Mouse (Mus musculus) lung, adult 2 months (tissue): ENCODE measurements around the gene Trim71.

Experiments
- CTCF ChIP-seq: fragments of 200-500 bp; IDR thresholded peaks from 2 replicates; pipeline ENCODE4 v1.5.1; 2011; ENCODE audit warnings: mild to moderate bottlenecking, low read length, control low read depth; ENCODE audit not compliant: insufficient read depth
- POLR2A ChIP-seq: fragments of 200-500 bp; IDR thresholded peaks from 2 replicates; pipeline ENCODE4 v1.6.1; 2011; ENCODE audit warnings: low read depth, mild to moderate bottlenecking, control low read depth, low read length, borderline replicate concordance; ENCODE audit errors: extremely low read depth

DNA sequence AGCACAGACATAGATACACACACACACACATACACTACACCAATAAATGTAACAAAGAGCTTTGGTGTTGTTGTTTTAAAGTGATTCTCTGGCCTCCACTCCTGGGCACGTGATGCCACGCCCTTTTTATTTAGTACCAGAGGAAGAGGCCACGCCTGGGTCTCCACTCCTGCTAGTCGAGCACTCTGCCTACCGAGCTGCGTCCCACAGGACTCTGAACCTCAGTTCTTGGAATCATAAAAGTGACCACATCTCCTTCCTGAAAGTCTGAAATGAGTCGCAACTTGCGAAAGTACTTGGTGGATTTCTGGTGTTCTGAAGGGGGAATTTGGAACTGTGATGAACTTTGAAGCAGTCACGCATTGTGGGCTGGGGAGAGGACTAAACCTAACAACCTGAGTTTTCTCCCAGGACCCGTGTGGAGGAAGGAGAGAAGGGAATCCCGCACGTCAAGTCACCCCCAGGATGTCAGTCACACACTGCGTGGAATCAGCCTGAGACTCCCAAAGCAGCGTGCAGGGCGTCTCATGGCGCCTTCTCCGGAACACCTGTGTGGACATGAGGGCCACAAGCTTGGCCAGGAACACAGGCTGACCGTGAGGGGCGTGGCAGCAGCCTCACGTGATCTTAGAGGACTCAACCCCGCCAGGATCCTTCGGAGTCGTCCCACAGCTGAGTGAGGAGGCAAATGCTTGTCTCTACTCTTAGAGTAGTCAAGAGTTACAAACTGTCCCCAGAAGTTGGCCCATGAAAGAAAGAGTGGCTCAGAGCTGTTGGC lies 76.5 kb downstream of the Trim71 start:
- TF ChIP-seq CTCF (no peak), POLR2A (no peak)
